Mouse (Mus musculus) CH12.LX (cell line): ENCODE results near the gene Flot2. TPM values are rescaled to one million over a fixed set of nuclear protein-coding genes. Genes with fewer than 3 reads are reported as not detected.

Experiments
- DNase-seq: peaks from one replicate; pipeline ENCODE4 v3.0.0-alpha.2; 2013; ENCODE audit errors: extremely low read depth
- H3K27ac ChIP-seq: 2 replicates; pipeline ENCODE4 v1.5.1; 2012; ENCODE audit warnings: low read depth, mild to moderate bottlenecking, control low read depth, moderate library complexity; ENCODE audit not compliant: insufficient read depth
- H3K27me3 ChIP-seq: replicated peaks from 2 replicates; pipeline ENCODE3; 2012; ENCODE audit warnings: inconsistent platforms
- H3K36me3 ChIP-seq, 2 experiments: replicated peaks in 1 of 2; 2 replicates each; pipeline versions ENCODE3 to v1.6.1; 2012; ENCODE audit warnings: inconsistent platforms in 1 of 2, low read length in 1 of 2, mild to moderate bottlenecking in 1 of 2, mixed read lengths in 1 of 2, moderate library complexity in 1 of 2; ENCODE audit not compliant: control insufficient read depth in 1 of 2, insufficient read depth in 1 of 2
- H3K4me1 ChIP-seq, 2 experiments: 2 replicates each; pipeline ENCODE4 v1.6.1; 2012; ENCODE audit warnings: inconsistent platforms in 1 of 2, moderate library complexity in 1 of 2; ENCODE audit not compliant: insufficient read depth in 2 of 2, control insufficient read depth in 1 of 2
- H3K4me2 ChIP-seq: 2 replicates; pipeline ENCODE4 v1.6.1; 2012; ENCODE audit warnings: low read depth, mild to moderate bottlenecking, control low read depth; ENCODE audit not compliant: poor library complexity, insufficient read depth, severe bottlenecking
- H3K4me3 ChIP-seq, 3 experiments: fragments of 150-350 bp in 1 of 3; sonication (generic) in 1 of 3; replicated peaks in 1 of 3; 2 replicates each; pipeline versions ENCODE3 to v1.5.1; 2011 to 2012; ENCODE audit warnings: low read depth in 2 of 3, low read length in 2 of 3, mild to moderate bottlenecking in 2 of 3, moderate library complexity in 2 of 3, control low read depth in 1 of 3, improper control_type of control experiment in 1 of 3, inconsistent platforms in 1 of 3, mixed read lengths in 1 of 3; ENCODE audit not compliant: poor library complexity in 1 of 3
- H3K79me2 ChIP-seq: replicated peaks from 2 replicates; pipeline ENCODE4 v1.6.1; 2012; ENCODE audit warnings: mild to moderate bottlenecking, moderate library complexity; ENCODE audit not compliant: control insufficient read depth, poor library complexity, insufficient read depth, severe bottlenecking; ENCODE audit errors: extremely low read depth
- H3K9ac ChIP-seq: 2 replicates; pipeline ENCODE4 v1.6.1; 2012; ENCODE audit warnings: low read depth, mild to moderate bottlenecking, control low read depth, moderate library complexity; ENCODE audit not compliant: insufficient read depth
- H3K9me3 ChIP-seq: replicated peaks from 2 replicates; pipeline ENCODE3; 2012; ENCODE audit warnings: low read length, inconsistent platforms, mixed read lengths
- BHLHE40 ChIP-seq: IDR thresholded peaks from 2 replicates; pipeline ENCODE4 v1.6.1; 2011; ENCODE audit warnings: mild to moderate bottlenecking, low read depth, low read length, improper control_type of control experiment
- CHD1 ChIP-seq: IDR thresholded peaks from 2 replicates; pipeline ENCODE4 v1.6.1; 2012; ENCODE audit warnings: low read depth, low read length, improper control_type of control experiment, inconsistent platforms
- CTCF ChIP-seq, 2 experiments: IDR thresholded peaks in 1 of 2; conservative IDR thresholded peaks in 1 of 2; 2 replicates each; pipeline ENCODE4 v1.5.1; 2011 to 2012; ENCODE audit warnings: low read depth in 2 of 2, low read length in 2 of 2, improper control_type of control experiment in 1 of 2, inconsistent platforms in 1 of 2, mild to moderate bottlenecking in 1 of 2, moderate library complexity in 1 of 2
- ELF1 ChIP-seq: IDR thresholded peaks from 2 replicates; pipeline ENCODE4 v1.6.1; 2014; ENCODE audit warnings: low read depth, mild to moderate bottlenecking, inconsistent platforms, low read length, improper control_type of control experiment
- ETS1 ChIP-seq: conservative IDR thresholded peaks from 2 replicates; pipeline ENCODE4 v1.6.1; 2012; ENCODE audit warnings: low read depth, mild to moderate bottlenecking, inconsistent platforms, low read length, improper control_type of control experiment, moderate library complexity
- HCFC1 ChIP-seq: IDR thresholded peaks from 2 replicates; pipeline ENCODE4 v1.6.1; 2012; ENCODE audit warnings: low read depth, mild to moderate bottlenecking, inconsistent platforms, low read length, improper control_type of control experiment
- JUN ChIP-seq: IDR thresholded peaks from 2 replicates; pipeline ENCODE4 v1.6.1; 2011; ENCODE audit warnings: low read depth, mild to moderate bottlenecking, low read length, improper control_type of control experiment, moderate library complexity; ENCODE audit not compliant: insufficient read depth
- KAT2A ChIP-seq: IDR thresholded peaks from 2 replicates; pipeline ENCODE4 v1.6.1; 2012; ENCODE audit warnings: low read length, improper control_type of control experiment, inconsistent platforms; ENCODE audit not compliant: insufficient replicate concordance
- MAZ ChIP-seq: IDR thresholded peaks from 2 replicates; pipeline ENCODE4 v1.6.1; 2012; ENCODE audit warnings: low read depth, mild to moderate bottlenecking, inconsistent platforms, low read length, improper control_type of control experiment, moderate library complexity
- MEF2A ChIP-seq: IDR thresholded peaks from 2 replicates; pipeline ENCODE4 v1.6.1; 2014; ENCODE audit warnings: low read depth, mild to moderate bottlenecking, inconsistent platforms, low read length, improper control_type of control experiment, borderline replicate concordance
- MYC ChIP-seq: IDR thresholded peaks from 2 replicates; pipeline ENCODE4 v1.6.1; 2011; ENCODE audit warnings: low read depth, mild to moderate bottlenecking, improper control_type of control experiment, low read length
- NELFE ChIP-seq: IDR thresholded peaks from 2 replicates; pipeline ENCODE4 v1.6.1; 2011; ENCODE audit warnings: low read depth, low read length, improper control_type of control experiment
- NRF1 ChIP-seq: IDR thresholded peaks from 2 replicates; pipeline ENCODE4 v1.6.1; 2014; ENCODE audit warnings: low read depth, mild to moderate bottlenecking, inconsistent platforms, low read length, improper control_type of control experiment, moderate library complexity
- PAX5 ChIP-seq: IDR thresholded peaks from 2 replicates; pipeline ENCODE4 v1.6.1; 2012; ENCODE audit warnings: low read length, inconsistent platforms, mixed read lengths
- POLR2AphosphoS2 ChIP-seq: IDR thresholded peaks from 2 replicates; pipeline ENCODE4 v1.6.1; 2011; ENCODE audit warnings: low read depth, low read length, improper control_type of control experiment
- TBP ChIP-seq: conservative IDR thresholded peaks from 2 replicates; pipeline ENCODE4 v1.6.1; 2011; ENCODE audit warnings: low read depth, low read length, improper control_type of control experiment
- UBTF ChIP-seq: IDR thresholded peaks from 2 replicates; pipeline ENCODE4 v1.6.1; 2012; ENCODE audit warnings: low read depth, mild to moderate bottlenecking, inconsistent platforms, low read length, improper control_type of control experiment, moderate library complexity
- ZC3H11A ChIP-seq: IDR thresholded peaks from 2 replicates; pipeline ENCODE4 v1.6.1; 2012; ENCODE audit warnings: low read depth, mild to moderate bottlenecking, inconsistent platforms, low read length, improper control_type of control experiment
- ZNF384 ChIP-seq: IDR thresholded peaks from 2 replicates; pipeline ENCODE4 v1.6.1; 2012; ENCODE audit warnings: low read depth, low read length, improper control_type of control experiment, inconsistent platforms
- dilution Hi-C: fragments of 300-500 bp; cut with MboI; formaldehyde crosslinking; loops from 2 replicates; pipeline ENCODE4 v1.14.3; 2020; ENCODE audit warnings: low sequenced_read_pairs; ENCODE audit not compliant: extremely low pct_unique_long_range_greater_than_20kb, extremely low pct_ligation_motif_present
- in situ Hi-C: fragments of 300-500 bp; cut with MboI; formaldehyde crosslinking; loops from 3 replicates; pipeline ENCODE4 v1.14.3; 2019; ENCODE audit warnings: low sequenced_read_pairs, low pct_ligation_motif_present, low pct_unique_long_range_greater_than_20kb, mixed read lengths
- polyA plus RNA-seq: library from polyadenylated mRNA; unstranded; fragments of >175 nt; gene quantifications from 2 replicates; pipeline ENCODE4 v1.2.1, GENCODE M21; 2012; ENCODE audit warnings: low read depth; ENCODE audit not compliant: insufficient read length
- total RNA-seq, 2 experiments: library from RNA; depleted of rRNA; stranded (reverse); fragments of 300-350 nt in 1 of 2; fragments of >200 nt in 1 of 2; gene quantifications; 2 replicates each; pipeline ENCODE4 v1.2.3; 2012 to 2014

Flot2 gene
- total and polyA plus RNA-seq, 3 experiments: 5.2 to 14.7 (median 13.4) TPM

DNA sequence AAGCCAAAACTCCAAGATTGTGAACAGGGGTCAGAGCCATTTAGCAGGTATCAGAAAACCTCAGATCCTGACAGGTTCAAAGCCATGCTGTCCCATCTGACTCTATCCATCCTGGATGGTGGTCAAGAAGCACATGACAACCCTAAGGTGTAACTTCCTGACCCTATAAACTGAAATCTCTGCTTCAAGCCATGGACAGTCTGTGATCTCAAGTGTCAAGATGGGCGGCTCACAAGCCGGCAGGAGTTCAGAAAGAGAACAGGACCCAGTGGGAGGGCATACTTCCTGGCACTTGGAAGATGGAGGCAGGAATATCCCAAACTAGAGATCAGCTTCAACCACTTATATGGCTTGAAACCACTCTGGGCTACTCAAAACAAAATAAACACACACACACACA lies 28.9 kb downstream of the Flot2 start:
- DNase-seq: no peak
- no peak overlapping the region for H3K9ac ChIP-seq
- H3K36me3 ChIP-seq: peaks cover under 1 to 19% of the 10 kb centered on the region in 2 experiments
- dilution Hi-C loops (no loop called here), in situ Hi-C loops (no loop called here)
- H3K27ac ChIP-seq: no peak overlapping the region
- no peaks in the 10 kb centered on the region for H3K79me2 ChIP-seq
- TF ChIP-seq CTCF (conservative IDR thresholded peaks at IDR 0.05 in 1 of 2, IDR thresholded peaks at IDR 0.05 in 1 of 2; ENCODE audit: low read depth in 2 of 2, low read length in 2 of 2): no peak
- no peak for TF ChIP-seq MEF2A
- no peak for TF ChIP-seq HCFC1
- no peak for TF ChIP-seq MAZ
- TF ChIP-seq POLR2AphosphoS2: no peak
- TF ChIP-seq UBTF: no peak
- no peak for TF ChIP-seq ZNF384
- no peak for TF ChIP-seq ETS1
- no peak for TF ChIP-seq ELF1
- TF ChIP-seq CHD1: no peak
- TF ChIP-seq JUN: no peak
- TF ChIP-seq NRF1: no peak
- TF ChIP-seq PAX5: no peak
- no peak for TF ChIP-seq NELFE
- no peaks in the 10 kb centered on the region for H3K27me3 ChIP-seq
- H3K4me3 ChIP-seq: no peak overlapping the region
- H3K4me1 ChIP-seq: no peaks in the 10 kb centered on the region
- no peaks in the 10 kb centered on the region for H3K9me3 ChIP-seq
- H3K4me2 ChIP-seq: no peak overlapping the region

DNA sequence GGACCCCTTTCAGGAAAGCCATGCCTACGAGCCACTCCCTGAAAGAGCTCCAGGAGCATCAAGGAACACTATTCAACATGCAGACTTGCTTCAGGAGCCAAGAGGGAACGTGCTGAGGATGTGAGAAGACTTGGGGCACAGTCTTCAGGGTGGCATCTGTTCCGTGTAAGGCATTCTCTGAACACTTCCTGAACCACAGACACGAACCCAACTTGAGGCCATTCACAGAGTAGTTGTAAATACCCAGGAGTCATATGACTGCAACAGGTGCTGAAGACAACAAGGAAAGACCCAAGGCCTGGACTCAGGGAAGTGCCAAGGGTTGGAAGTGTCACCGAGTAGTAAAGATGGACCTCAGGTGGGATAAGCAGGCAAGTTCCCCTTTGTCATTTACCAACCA lies 29.8 kb downstream of the Flot2 start:
- H3K4me3 ChIP-seq: no peak overlapping the region
- H3K27me3 ChIP-seq: no peaks in the 10 kb centered on the region
- no peak overlapping the region for H3K9ac ChIP-seq
- dilution Hi-C loops: no loop called here
- H3K9me3 ChIP-seq: no peaks in the 10 kb centered on the region
- H3K36me3 ChIP-seq: peaks cover 9 to 29% of the 10 kb centered on the region in 2 experiments
- no peak overlapping the region for H3K4me2 ChIP-seq
- in situ Hi-C loops: no loop called here
- no peaks in the 10 kb centered on the region for H3K4me1 ChIP-seq
- no peaks in the 10 kb centered on the region for H3K79me2 ChIP-seq
- H3K27ac ChIP-seq: no peak overlapping the region
- no peak for DNase-seq
- no peak for TF ChIP-seq TBP
- no peak for TF ChIP-seq POLR2AphosphoS2
- TF ChIP-seq MYC: no peak
- no peak for TF ChIP-seq UBTF
- no peak for TF ChIP-seq BHLHE40
- no peak for TF ChIP-seq ZC3H11A
- no peak for TF ChIP-seq KAT2A
